Mouse (Mus musculus): ENCODE measurements around the gene Gpr63.
A peak's percentile ranks its signal among the peaks of the same experiment; 100 is the strongest.
"Not testable (repeated sequence)": the region's sequence is repeated elsewhere in the genome, so short reads cannot be mapped to it uniquely, and the experiment has no call there.

Gene Gpr63

DNA sequence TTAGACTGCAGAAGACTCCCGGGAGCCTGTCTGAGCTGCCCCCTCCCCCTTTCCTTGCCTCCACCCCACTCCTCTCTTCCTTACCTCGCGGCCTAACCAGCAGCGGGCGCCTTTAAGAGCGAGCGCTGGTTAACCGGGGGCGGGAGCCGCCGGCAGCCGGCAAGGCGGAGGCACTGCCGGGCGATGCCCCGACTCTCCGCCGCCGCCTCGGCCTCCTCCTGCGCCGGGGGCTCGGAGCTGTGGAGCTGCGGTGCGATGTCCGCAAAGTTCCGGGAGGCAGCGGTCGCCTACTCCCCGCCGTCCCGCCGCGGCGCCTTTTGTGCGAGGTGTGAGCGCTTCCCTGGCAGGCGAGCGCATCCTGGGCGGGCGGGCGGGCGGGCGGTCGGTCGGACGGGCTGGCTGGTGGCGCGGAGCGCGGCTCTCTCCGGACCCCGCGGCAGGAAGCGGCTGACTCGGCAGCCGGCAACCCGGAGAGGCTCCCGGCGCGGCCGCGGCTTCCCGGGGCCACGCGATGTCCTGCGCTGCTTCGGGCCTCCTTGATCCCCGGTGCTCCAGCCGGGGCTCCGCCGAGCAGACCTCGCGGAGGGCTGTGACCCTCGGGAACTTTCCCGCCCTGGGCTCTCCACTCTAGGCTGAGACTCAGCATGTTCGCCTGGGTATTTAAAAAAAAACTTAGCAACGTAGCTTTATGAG is at the start of gene Gpr63:
Gene Gpr63 (plus strand): TSS at position 109 of the 693 bp plus-strand sequence.
- peak; percentile 89 for DNase-seq (ENCODE audit: low read depth, low spot score)

GRCm38 (mm10) chr4:24920006-24920577 is 46.1 kb upstream of the Gpr63 start:
- no peak for DNase-seq (ENCODE audit: low read depth, low spot score)

GRCm38 (mm10) chr4:24924726-24925125 is 41.5 kb upstream of the Gpr63 start:
- no peak for DNase-seq (ENCODE audit: low read depth, low spot score)

DNA sequence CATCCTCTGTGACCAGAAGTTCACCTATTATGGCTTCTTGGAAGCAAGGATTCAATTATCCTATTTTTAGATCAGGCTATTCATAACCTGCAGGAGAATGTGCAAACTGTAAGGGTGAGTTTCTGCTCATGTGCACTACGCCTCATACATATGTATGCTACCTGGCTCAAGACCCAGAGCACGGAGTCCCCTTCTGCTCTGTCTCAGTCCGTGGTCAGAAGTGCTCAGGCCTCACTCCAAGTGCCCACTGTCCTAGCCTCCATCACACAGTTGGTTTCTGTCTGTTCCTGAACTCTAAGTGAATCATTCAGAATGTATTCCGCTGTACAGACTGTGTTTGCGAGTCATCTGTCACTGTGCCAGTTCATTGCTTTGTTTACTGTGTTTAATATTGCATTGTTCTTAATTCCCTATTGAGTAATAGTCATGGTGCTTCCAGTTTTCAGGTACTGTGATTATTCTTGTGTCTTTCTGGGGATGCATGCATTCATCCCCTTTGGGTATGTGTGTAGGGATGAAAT is 37.9 kb upstream of the Gpr63 start:
- DNase-seq (ENCODE audit: low read depth, low spot score), result no peak

- DNase-seq (ENCODE audit: low read depth, low spot score), result no peak
Observed at GRCm38 (mm10) chr4:24928926-24929325, 37.3 kb upstream of the Gpr63 start.

DNA sequence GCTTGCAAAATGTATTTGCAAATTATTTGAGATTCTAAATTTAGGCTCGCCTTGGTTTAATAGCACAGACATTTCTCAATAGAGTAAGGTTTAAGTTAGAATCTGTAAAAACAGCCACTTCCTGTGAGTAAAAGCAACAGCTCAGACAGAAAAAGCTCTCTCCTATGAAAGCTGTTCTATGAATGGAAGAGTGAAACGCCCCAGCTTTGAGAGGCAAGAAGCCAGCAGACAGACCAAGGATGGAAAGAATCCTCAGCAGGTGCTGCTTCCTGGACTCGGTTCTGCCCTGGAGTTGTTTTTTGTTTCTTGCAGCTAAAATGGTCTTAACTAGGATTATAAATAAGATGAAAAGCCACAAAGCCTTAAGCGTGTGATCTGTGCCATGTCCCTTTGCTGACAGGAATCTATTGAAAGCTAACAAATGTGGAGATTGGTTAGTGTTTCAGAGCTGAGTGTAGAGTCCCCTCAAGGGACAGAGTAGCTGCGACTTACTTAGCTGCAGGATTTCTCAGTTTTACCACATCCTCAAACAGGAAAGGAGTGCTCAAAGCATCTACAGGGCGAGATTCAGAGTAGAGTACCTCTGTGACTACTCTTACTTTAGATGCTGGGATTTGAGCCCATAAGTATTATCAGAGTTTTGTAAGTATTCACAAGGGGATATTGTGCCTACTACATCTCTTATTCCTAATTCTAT is 23.3 kb upstream of the Gpr63 start:
- no peak for DNase-seq (ENCODE audit: low read depth, low spot score)

GRCm38 (mm10) chr4:24965918-24966298 is 299 bp upstream of the Gpr63 start:
- no peak for DNase-seq (ENCODE audit: low read depth, low spot score)

DNA sequence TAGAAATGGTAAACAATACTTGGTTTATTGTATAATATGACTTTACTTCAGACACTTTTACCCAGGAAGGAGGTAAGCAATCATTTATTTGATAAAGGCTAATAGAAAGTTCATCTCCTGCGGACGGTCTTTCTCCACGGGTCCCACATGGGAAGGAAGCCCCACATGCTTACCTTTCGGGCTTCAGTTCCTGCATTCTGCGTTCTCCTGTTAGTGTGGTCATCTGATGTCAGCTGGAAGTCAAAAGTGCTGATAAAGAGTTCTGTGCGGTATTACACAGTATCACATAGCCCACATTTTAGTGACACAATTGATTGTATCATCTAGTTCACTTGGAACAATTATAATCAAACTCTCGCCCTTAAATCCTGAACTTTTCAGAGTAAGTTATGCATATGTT is 1.0 kb downstream of the Gpr63 start:
- no peak for DNase-seq (ENCODE audit: low read depth, low spot score)

DNA sequence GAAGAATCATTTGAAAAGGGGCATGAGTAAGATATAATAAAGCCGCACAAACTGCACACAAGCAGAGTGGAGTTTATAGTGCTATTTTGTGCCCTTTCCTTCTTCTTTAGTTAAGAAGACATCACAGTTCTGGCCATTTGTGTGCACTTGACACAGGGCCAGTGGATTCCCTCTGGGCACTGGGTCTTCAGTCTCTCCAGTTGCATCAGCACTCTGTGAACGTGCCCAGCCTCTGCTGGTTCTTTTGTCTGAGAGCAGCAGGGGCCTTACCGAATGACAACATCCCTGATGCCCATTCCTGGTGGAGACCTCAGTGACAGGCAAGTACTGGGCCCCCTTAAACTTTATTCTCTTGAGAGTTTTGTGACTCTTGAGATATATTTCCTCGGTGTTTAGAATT is 12.4 kb downstream of the Gpr63 start:
- no peak for DNase-seq (ENCODE audit: low read depth, low spot score)

GRCm38 (mm10) chr4:24985612-24986011 is 19.4 kb downstream of the Gpr63 start:
- DNase-seq (ENCODE audit: low read depth, low spot score), result no peak

DNA sequence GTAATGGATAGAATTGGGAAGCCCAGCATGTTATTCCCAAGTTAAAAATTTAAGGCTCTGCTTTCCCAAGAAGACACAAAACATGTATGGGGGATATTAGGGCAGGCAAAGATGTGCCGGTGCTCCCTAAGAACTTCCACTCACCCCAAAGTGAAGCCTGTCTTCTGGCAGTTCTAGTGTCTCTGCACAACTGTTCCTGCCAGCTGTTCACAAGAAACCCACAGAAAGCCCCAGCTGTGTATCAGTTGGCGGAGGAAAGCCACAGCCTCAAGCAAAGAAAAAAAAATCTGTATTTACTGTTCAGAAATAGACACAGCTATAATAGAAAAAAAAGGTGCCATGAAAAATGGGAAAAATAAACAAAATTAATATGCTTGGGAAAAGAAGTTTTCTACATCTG is 25.3 kb downstream of the Gpr63 start:
- no peak for DNase-seq (ENCODE audit: low read depth, low spot score)

GRCm38 (mm10) chr4:25009328-25009727 is 43.1 kb downstream of the Gpr63 start:
- not testable (repeated sequence) for DNase-seq (ENCODE audit: low read depth, low spot score)

DNA sequence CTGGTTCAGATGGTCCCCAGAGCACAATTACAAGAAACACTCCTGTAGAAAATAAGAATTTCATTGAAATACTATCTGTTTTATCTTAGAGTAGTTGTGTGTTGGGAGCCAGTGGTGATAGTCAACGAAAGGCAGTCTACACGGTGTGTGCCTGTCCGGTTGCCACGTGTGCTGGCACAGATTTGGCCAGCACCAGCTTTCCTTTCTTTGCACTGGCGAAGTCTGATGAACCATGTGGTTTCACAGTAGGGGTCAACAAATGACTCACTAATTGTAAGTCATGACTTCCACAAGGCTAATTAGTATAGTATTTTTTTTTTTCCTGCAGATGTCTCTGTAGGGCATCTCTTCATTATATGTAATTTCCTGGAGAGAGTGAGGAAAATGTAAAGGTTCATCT is 45.6 kb downstream of the Gpr63 start:
- DNase-seq (ENCODE audit: low read depth, low spot score), result no peak

GRCm38 (mm10) chr4:25012726-25013125 is 46.5 kb downstream of the Gpr63 start:
- DNase-seq (ENCODE audit: low read depth, low spot score), result no peak

- no peak for DNase-seq (ENCODE audit: low read depth, low spot score)
Observed at GRCm38 (mm10) chr4:25015017-25015655, 48.9 kb downstream of the Gpr63 start.

DNA sequence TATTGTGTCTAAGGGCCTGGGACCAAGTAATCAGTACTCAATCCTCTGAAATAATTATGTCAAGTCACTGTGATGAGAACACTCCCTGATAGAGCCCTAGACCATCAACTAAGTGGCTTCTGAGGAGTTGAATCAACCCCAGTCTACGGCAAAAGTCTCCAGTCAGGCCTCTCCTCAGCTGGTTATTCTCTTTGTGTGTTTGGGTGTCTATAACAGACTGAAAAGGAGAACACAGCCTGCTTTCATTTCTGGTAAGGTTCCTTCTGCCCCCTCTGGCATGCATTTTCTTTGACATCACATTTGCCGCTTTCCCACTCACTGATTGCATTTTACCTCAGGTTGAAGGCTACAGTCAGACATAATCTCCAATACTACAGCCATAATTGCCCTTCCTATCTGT is 62.0 kb downstream of the Gpr63 start:
- DNase-seq (ENCODE audit: low read depth, low spot score), result no peak

GRCm38 (mm10) chr4:25028752-25029151 is 62.5 kb downstream of the Gpr63 start:
- DNase-seq (ENCODE audit: low read depth, low spot score), result no peak

GRCm38 (mm10) chr4:25029875-25030274 is 63.7 kb downstream of the Gpr63 start:
- no peak for DNase-seq (ENCODE audit: low read depth, low spot score)

DNA sequence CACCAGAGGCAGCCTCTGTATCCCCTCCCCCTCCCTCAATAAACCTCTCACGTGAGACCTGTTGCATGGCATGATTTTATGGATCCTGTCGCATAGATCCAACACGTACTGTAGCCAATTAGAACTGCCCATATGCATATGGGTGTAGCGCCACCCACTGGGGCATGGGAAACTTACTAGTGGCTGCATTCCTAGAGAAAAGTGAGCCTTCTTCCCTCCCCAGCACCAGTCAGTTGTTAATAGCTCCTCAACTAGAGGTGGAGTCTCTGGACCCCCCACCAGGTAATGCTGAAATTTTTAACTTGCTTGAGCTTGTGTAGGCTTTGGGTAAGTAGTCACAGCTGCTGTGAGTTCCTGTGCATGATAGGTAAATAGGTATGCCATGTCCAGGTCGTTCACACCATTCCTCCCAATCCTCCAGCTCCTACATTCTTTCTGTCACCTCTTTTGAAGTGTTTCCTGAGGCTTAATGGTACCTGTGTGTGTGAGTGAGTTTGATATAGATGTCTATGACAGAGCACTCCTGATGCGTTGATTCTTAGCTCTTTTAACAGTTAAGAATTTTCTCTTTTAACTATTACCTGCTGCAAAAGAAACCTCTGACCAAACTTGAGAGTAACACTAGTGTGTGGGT is 69.1 kb downstream of the Gpr63 start:
- DNase-seq (ENCODE audit: low read depth, low spot score), result peak; percentile 26

GRCm38 (mm10) chr4:25035806-25036205 is 69.6 kb downstream of the Gpr63 start:
- DNase-seq (ENCODE audit: low read depth, low spot score), result no peak

DNA sequence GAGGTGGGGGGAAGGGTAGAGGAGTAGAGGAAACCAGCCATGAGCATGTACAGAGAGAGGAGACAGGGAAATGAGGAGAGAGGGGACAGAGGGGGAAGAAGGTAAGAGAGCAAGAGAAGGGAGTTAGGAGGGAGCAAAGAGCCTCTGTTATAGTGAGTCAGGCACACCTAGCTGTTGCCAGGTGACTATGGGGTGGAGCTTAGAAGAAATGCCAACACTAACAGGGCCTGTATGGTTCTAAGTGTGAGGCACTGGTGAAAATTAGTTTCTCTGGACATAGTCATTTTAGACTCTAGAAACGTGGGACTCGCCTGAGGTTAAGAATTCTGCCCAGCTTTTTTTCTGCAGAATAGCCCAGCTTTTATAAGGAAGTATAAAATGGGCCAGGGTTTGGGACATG is 71.1 kb downstream of the Gpr63 start:
- no peak for DNase-seq (ENCODE audit: low read depth, low spot score)

DNA sequence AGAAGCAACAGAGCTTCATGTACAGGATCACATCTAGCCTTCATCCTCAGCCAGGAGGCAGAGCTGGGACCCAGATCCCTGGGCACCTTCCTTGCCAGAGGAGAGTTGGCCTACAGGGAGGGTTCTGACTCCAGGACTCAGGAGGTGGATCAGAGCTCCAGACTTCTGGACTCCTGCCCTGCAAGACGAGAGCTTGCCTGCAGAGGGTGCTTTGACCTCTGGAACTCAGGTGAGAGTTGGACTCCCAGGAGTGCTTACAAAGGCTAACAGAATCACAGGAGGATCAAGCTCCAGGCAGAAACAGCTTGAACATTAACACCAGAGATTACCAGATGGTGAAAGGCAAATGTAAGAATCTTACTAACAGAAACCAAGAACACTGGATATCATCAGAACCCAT is 89.3 kb downstream of the Gpr63 start:
- DNase-seq (ENCODE audit: low read depth, low spot score), result not testable (repeated sequence)
